Mouse (Mus musculus) testis, adult 2 months (tissue): ENCODE measurements around the gene Fchsd2. TPM values are rescaled to one million over a fixed set of nuclear protein-coding genes. Genes with fewer than 3 reads are reported as not detected.

ENCODE experiments used
- H3K27ac ChIP-seq: fragments of 200-500 bp; 2 replicates; pipeline ENCODE4 v1.5.1; 2012; ENCODE audit warnings: low read depth, low read length; ENCODE audit not compliant: control insufficient read depth, insufficient read depth
- H3K27me3 ChIP-seq: fragments of 200-500 bp; 2 replicates; pipeline ENCODE4 v1.6.1; 2012; ENCODE audit warnings: mild to moderate bottlenecking, low read length, moderate library complexity; ENCODE audit not compliant: control insufficient read depth, insufficient read depth
- H3K36me3 ChIP-seq: fragments of 200-500 bp; 2 replicates; pipeline ENCODE4 v1.6.1; 2012; ENCODE audit warnings: mild to moderate bottlenecking, low read length; ENCODE audit not compliant: control insufficient read depth, insufficient read depth
- H3K4me1 ChIP-seq: fragments of 200-500 bp; 2 replicates; pipeline ENCODE4 v1.6.1; 2012; ENCODE audit warnings: low read length; ENCODE audit not compliant: control insufficient read depth, insufficient read depth
- H3K4me3 ChIP-seq: fragments of 200-500 bp; 2 replicates; pipeline ENCODE4 v1.5.1; 2012; ENCODE audit warnings: low read depth, mild to moderate bottlenecking, low read length, moderate library complexity, mixed read lengths; ENCODE audit not compliant: control insufficient read depth
- CTCF ChIP-seq: fragments of 200-500 bp; IDR thresholded peaks from 2 replicates; pipeline ENCODE4 v1.5.1; 2012; ENCODE audit warnings: low read depth, mild to moderate bottlenecking, inconsistent platforms, low read length, moderate library complexity; ENCODE audit not compliant: control insufficient read depth, insufficient read depth, insufficient replicate concordance
- POLR2A ChIP-seq: fragments of 200-500 bp; IDR thresholded peaks from 2 replicates; pipeline ENCODE4 v1.6.1; 2012; ENCODE audit warnings: low read depth, mild to moderate bottlenecking, inconsistent platforms, low read length, moderate library complexity; ENCODE audit not compliant: control insufficient read depth
- polyA plus RNA-seq: library from polyadenylated mRNA; depleted of rRNA; stranded (reverse); fragments of >200 nt; gene quantifications from 2 replicates; pipeline ENCODE4 v1.2.3, GENCODE M21; 2012

The Fchsd2 gene
- polyA plus RNA-seq, 1 experiment: 5.8 TPM

- Histone ChIP-seq H3K36me3 (no peaks in the 10 kb centered on the region), H3K4me3 (no peak overlapping the region), H3K27ac (no peak overlapping the region), H3K4me1 (peaks cover 6% of the 10 kb centered on the region), H3K27me3 (no peaks in the 10 kb centered on the region)
- no peak for TF ChIP-seq CTCF
- no peak for TF ChIP-seq POLR2A
Measured at GRCm38 (mm10) chr7:101313033-101313432, 220.4 kb downstream of the Fchsd2 start.

- Histone ChIP-seq H3K36me3 (no peaks in the 10 kb centered on the region), H3K27me3 (no peaks in the 10 kb centered on the region), H3K4me3 (no peak overlapping the region), H3K4me1 (peaks cover 5% of the 10 kb centered on the region), H3K27ac (no peak overlapping the region)
- no peak for TF ChIP-seq CTCF
- TF ChIP-seq POLR2A: no peak
Measured at GRCm38 (mm10) chr7:101314396-101314795, 221.7 kb downstream of the Fchsd2 start.

DNA sequence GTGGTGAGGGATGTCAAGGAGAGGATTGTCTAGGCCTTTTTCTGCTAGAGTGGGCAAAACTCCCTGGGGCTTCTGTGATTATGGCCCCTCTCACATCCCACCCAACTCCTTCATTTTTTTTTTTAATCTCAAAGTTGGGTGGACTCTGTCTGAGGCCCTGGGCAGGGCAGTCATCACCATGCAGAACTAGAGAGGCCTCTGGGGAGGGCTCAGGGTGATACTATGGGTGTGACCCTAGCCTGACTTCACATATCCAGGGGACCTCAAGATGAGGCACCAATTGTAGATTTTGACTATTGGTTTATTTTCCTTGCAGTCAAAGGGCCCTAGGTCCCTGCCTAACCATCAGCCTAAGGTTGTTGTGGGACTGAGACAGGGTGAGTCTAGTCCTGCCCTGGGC is 223.0 kb downstream of the Fchsd2 start:
- Histone ChIP-seq H3K27me3 (no peaks in the 10 kb centered on the region), H3K4me3 (no peak overlapping the region), H3K36me3 (no peaks in the 10 kb centered on the region), H3K27ac (no peak overlapping the region), H3K4me1 (peaks cover 5% of the 10 kb centered on the region; the same call in 1 of the 2 replicates)
- TF ChIP-seq CTCF (no peak), POLR2A (no peak)

DNA sequence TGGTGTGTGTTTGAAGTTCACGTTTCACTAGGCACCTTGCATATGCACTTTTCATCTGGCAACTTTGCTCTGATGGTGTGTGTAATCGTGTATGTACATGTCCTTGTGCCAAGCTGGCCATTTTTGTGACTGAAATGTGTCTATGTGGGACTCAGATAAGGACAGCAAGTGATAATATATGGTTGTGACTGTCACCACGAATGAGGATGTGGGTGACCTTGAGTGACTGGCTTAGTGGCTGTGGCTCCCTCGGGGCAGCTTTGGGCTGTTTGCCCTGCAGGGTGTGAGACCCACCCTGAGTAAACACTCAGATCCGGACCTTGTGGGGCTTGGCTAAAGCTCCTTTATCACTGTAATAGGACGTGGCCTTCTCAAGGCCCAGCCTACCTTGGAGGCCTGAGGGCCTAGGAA is 223.9 kb downstream of the Fchsd2 start:
- no peak overlapping the region for H3K27ac ChIP-seq
- H3K4me1 ChIP-seq: peaks cover 9% of the 10 kb centered on the region
- peak overlapping the region; percentile 16 for H3K4me3 ChIP-seq
- H3K36me3 ChIP-seq: no peaks in the 10 kb centered on the region
- H3K27me3 ChIP-seq: no peaks in the 10 kb centered on the region
- TF ChIP-seq CTCF (no peak), POLR2A (no peak)

DNA sequence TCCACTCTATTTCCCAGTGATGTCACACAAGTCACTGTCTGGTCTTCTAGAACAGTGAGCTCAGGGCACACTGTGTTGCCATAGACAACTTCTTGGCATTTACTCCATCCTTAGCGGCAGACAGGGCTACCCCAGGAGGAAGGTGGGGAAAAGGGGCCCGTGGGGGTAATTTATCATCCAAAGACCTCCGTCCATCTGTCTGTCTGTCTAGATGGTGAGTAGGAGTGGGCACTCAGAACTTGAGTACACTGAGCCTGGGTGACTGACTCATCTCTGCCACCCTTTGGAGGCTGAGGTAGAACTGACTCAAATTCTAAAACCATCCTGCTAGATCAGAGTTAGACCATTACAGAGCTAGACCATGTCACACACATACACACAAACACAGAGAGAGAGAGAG is 224.4 kb downstream of the Fchsd2 start, which contains the start of gene Stard10:
Stard10 (plus strand) TSS at position 73 of the 400 bp plus-strand sequence.
- Histone ChIP-seq H3K4me1 (peaks cover 13% of the 10 kb centered on the region), H3K27ac (no peak within 1 kb of the TSS), H3K4me3 (peak within 1 kb of the TSS; percentile 76), H3K36me3 (no peaks in the 10 kb centered on the region), H3K27me3 (no peaks in the 10 kb centered on the region)
- TF ChIP-seq CTCF (no peak), POLR2A (no peak)

- no peak for TF ChIP-seq POLR2A
- Histone ChIP-seq H3K27me3 (no peaks in the 10 kb centered on the region), H3K36me3 (no peaks in the 10 kb centered on the region), H3K27ac (no peak overlapping the region), H3K4me1 (peaks cover 17% of the 10 kb centered on the region), H3K4me3 (peak overlapping the region; percentile 76)
Measured at GRCm38 (mm10) chr7:101318848-101319247, 226.2 kb downstream of the Fchsd2 start.

DNA sequence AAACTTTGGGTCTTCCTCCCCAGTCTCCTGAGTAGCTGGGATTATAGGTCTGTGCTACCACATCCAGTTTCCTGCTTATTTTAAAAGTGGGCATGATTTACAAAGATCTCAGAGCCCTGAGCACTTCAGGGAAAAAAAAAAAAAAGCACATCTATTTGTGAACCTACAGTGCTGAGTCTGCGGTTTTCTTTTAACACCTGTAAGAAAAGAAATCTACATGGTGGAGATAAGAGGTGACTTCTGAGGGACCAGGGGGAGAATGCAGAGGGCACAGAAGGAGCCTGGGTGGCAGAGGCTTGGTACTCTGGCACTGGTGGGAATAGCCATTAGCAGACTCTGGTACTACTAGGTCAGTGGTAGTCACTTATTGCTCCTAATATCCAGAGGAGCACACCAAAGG is 227.1 kb downstream of the Fchsd2 start:
- Histone ChIP-seq H3K4me1 (peaks cover 21% of the 10 kb centered on the region), H3K27me3 (no peaks in the 10 kb centered on the region)

More for the DNA sequence above, 227.1 kb downstream of the Fchsd2 start:
- H3K4me3 ChIP-seq: peak overlapping the region; percentile 77
- TF ChIP-seq POLR2A (no peak), CTCF (no peak)
- no peaks in the 10 kb centered on the region for H3K36me3 ChIP-seq
- no peak overlapping the region for H3K27ac ChIP-seq
